Comparison of ENCODE assay signal across 8 mouse cellular contexts in the genomic region with DNA sequence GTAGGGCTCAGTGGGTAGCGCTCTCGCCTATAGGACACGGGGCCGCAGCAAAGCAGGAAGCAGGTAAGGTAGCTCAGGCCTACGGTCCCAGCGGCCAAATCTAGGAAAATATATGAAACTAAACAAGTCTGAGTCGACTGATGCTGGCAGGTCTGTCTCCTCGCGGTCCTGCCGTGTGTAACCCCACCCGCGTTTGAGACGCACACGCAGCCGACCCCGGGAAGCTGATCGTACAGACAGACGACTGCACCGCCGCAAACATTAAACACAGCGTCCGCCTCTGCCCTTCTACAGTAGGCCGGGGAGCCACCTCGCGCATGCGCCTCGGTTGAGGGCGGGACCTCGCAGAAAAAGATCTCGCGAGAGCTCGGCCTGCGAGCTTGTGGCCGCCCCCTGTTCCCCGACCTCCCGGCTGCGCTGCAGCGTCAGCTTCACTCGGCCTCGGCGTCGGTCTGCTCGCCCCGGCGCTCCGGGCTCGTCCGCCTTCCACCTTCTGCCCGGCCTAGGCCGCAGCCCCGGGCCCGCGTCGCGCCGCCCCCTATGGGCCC. TPM values are rescaled to one million over a fixed set of nuclear protein-coding genes. Genes with fewer than 3 reads are reported as not detected.
DNase-seq lines count a peak whose midpoint lies in the region; ATAC-seq and TF ChIP-seq lines count a peak whose summit lies in the region.

Map2k2 (plus strand) TSS at position 351 of the 548 bp plus-strand sequence.

- 0% methylated on average over 56 of the region's 56 CpGs for WGBS in forebrain, embryonic 11.5 days
- under 1% methylated on average over 56 of the region's 56 CpGs for WGBS in heart, embryonic 16.5 days
- WGBS in liver, embryonic 15.5 days (ENCODE audit: insufficient replicate concordance), result under 1% methylated on average over 56 of the region's 56 CpGs
- 0% methylated on average over 56 of the region's 56 CpGs for WGBS in neural tube, embryonic 14.5 days

- peaks cover 86% of the 10 kb centered on the region for H3K4me1 ChIP-seq in E14TG2a.4 (replicated peaks; ENCODE audit: low read depth, low read length)
- H3K4me1 ChIP-seq in forebrain, embryonic 11.5 days (replicated peaks; ENCODE audit: control insufficient read depth, insufficient read depth, low read length), result peaks cover 13% of the 10 kb centered on the region
- peaks cover 14% of the 10 kb centered on the region for H3K4me1 ChIP-seq in heart, embryonic 16.5 days (ENCODE audit: control insufficient read depth, insufficient read depth, low read length)
- H3K4me1 ChIP-seq in liver, embryonic 15.5 days (replicated peaks), result peaks cover 79% of the 10 kb centered on the region
- peaks cover 11% of the 10 kb centered on the region for H3K4me1 ChIP-seq in neural tube, embryonic 14.5 days (ENCODE audit: control insufficient read depth, insufficient read depth, low read length)

- H3K4me2 ChIP-seq in forebrain, embryonic 11.5 days (ENCODE audit: low read depth, low read length, severe bottlenecking), result peak within 1 kb of the TSS; percentile 68
- H3K4me2 ChIP-seq in heart, embryonic 16.5 days (ENCODE audit: low read depth, low read length), result peak within 1 kb of the TSS; percentile 90
- H3K4me2 ChIP-seq in liver, embryonic 15.5 days, result peak within 1 kb of the TSS; percentile 89
- H3K4me2 ChIP-seq in neural tube, embryonic 14.5 days (ENCODE audit: low read depth, low read length), result peak within 1 kb of the TSS; percentile 77

- H3K27me3 ChIP-seq in E14TG2a.4 (ENCODE audit: insufficient read depth, low read length), result no peaks in the 10 kb centered on the region
- H3K27me3 ChIP-seq in forebrain, embryonic 11.5 days (ENCODE audit: control insufficient read depth, insufficient read depth, low read length), result no peaks in the 10 kb centered on the region
- H3K27me3 ChIP-seq in heart, embryonic 16.5 days (ENCODE audit: control insufficient read depth, insufficient read depth, low read length), result no peaks in the 10 kb centered on the region
- H3K27me3 ChIP-seq in liver, embryonic 15.5 days, result no peaks in the 10 kb centered on the region
- H3K27me3 ChIP-seq in neural tube, embryonic 14.5 days (ENCODE audit: control insufficient read depth, insufficient read depth, low read length), result no peaks in the 10 kb centered on the region

- peak; percentile 95 for DNase-seq in c-Kit-positive CD71-positive TER-119-negative erythroid progenitor cells, embryonic 14.5 days (ENCODE audit: low read depth)
- peak; percentile 99 for DNase-seq in forebrain, embryonic 11.5 days (ENCODE audit: low spot score)
- DNase-seq in kidney, postnatal 36 days, result peak; percentile 97
- peak; percentile 98 for DNase-seq in testis, postnatal 10 days (ENCODE audit: low spot score)

- no peaks in the 10 kb centered on the region for H3K9me3 ChIP-seq in E14TG2a.4 (ENCODE audit: low read length)
- H3K9me3 ChIP-seq in forebrain, embryonic 11.5 days (ENCODE audit: control insufficient read depth, low read length), result no peaks in the 10 kb centered on the region
- H3K9me3 ChIP-seq in heart, embryonic 16.5 days (replicated peaks; ENCODE audit: control insufficient read depth, low read length), result no peaks in the 10 kb centered on the region
- H3K9me3 ChIP-seq in liver, embryonic 15.5 days (replicated peaks), result no peaks in the 10 kb centered on the region
- H3K9me3 ChIP-seq in neural tube, embryonic 14.5 days (ENCODE audit: control insufficient read depth, low read length), result no peaks in the 10 kb centered on the region

- peak within 1 kb of the TSS; percentile 99 for H3K27ac ChIP-seq in forebrain, embryonic 11.5 days (ENCODE audit: low read depth, low read length)
- H3K27ac ChIP-seq in heart, embryonic 16.5 days (ENCODE audit: low read length), result peak within 1 kb of the TSS; percentile 96
- peak within 1 kb of the TSS; percentile 100 for H3K27ac ChIP-seq in liver, embryonic 15.5 days (replicated peaks)
- peak within 1 kb of the TSS; percentile 97 for H3K27ac ChIP-seq in neural tube, embryonic 14.5 days (ENCODE audit: low read depth, low read length)

- TF ChIP-seq CTCF in E14TG2a.4 (conservative IDR thresholded peaks at IDR 0.05; ENCODE audit: low read length), result no peak

- H3K9ac ChIP-seq in forebrain, embryonic 11.5 days (ENCODE audit: low read length), result peak within 1 kb of the TSS; percentile 95
- H3K9ac ChIP-seq in heart, embryonic 16.5 days (ENCODE audit: low read length), result peak within 1 kb of the TSS; percentile 86
- peak within 1 kb of the TSS; percentile 98 for H3K9ac ChIP-seq in liver, embryonic 15.5 days
- peak within 1 kb of the TSS; percentile 99 for H3K9ac ChIP-seq in neural tube, embryonic 14.5 days (replicated peaks; ENCODE audit: low read depth, low read length)

- peak; percentile 91 for ATAC-seq in forebrain, embryonic 11.5 days (replicated peaks; ENCODE audit: low FRiP score)
- ATAC-seq in heart, embryonic 16.5 days (replicated peaks; ENCODE audit: extremely low read depth, insufficient read depth, low FRiP score), result peak; percentile 95
- peak; percentile 92 for ATAC-seq in liver, embryonic 15.5 days (ENCODE audit: insufficient read depth)
- ATAC-seq in neural tube, embryonic 14.5 days (ENCODE audit: low read depth), result peak; percentile 96

- peaks cover 38% of the 10 kb centered on the region for H3K36me3 ChIP-seq in E14TG2a.4 (ENCODE audit: insufficient read depth, low read length)
- H3K36me3 ChIP-seq in forebrain, embryonic 11.5 days (ENCODE audit: control insufficient read depth, insufficient read depth, low read length), result peaks cover 5% of the 10 kb centered on the region; the same call in 1 of the 2 replicates
- peaks cover 21% of the 10 kb centered on the region for H3K36me3 ChIP-seq in heart, embryonic 16.5 days (ENCODE audit: control insufficient read depth, insufficient read depth)
- H3K36me3 ChIP-seq in liver, embryonic 15.5 days (replicated peaks), result peaks cover 25% of the 10 kb centered on the region
- peaks cover 23% of the 10 kb centered on the region for H3K36me3 ChIP-seq in neural tube, embryonic 14.5 days (ENCODE audit: control insufficient read depth, insufficient read depth, low read length)

- H3K4me3 ChIP-seq in E14TG2a.4 (replicated peaks; ENCODE audit: low read length), result peak within 1 kb of the TSS; percentile 96
- peak within 1 kb of the TSS; percentile 88 for H3K4me3 ChIP-seq in forebrain, embryonic 11.5 days (ENCODE audit: low read depth, low read length)
- peak within 1 kb of the TSS; percentile 75 for H3K4me3 ChIP-seq in heart, embryonic 16.5 days (ENCODE audit: low read length)
- peak within 1 kb of the TSS; percentile 98 for H3K4me3 ChIP-seq in liver, embryonic 15.5 days (replicated peaks)
- H3K4me3 ChIP-seq in neural tube, embryonic 14.5 days (ENCODE audit: low read depth, low read length), result peak within 1 kb of the TSS; percentile 70

RNA-seq across cellular contexts. Expression of gene Map2k2, which starts in this region (rescaled TPM):
- 212 and 232 TPM in 2 replicates for polyA plus RNA-seq in forebrain, embryonic 11.5 days (2014; fragmentation: Nextera tagmentation; extraction: Ambion mirVana)
- 143 and 152 TPM in 2 replicates for polyA plus RNA-seq in heart, embryonic 16.5 days (2015; fragmentation: Nextera tagmentation; extraction: Ambion mirVana)
- 111 and 117 TPM in 2 replicates for polyA plus RNA-seq in liver, embryonic 15.5 days (2015; fragmentation: Nextera tagmentation; extraction: Ambion mirVana)
- polyA plus RNA-seq in neural tube, embryonic 14.5 days (2014; fragmentation: Nextera tagmentation; extraction: Ambion mirVana), result 219 and 228 TPM in 2 replicates

Comparison
In these comparisons a context has a peak if more than half of its experiments do, and no peak if none do; other contexts are left out.
1. Peak in every context shown above with its lines: DNase-seq, ATAC-seq, H3K4me3 ChIP-seq and H3K27ac ChIP-seq.